Mouse (Mus musculus) embryo, embryonic 10 days (tissue): ENCODE results near the gene Nr3c2.

Source experiments
- DNase-seq: peaks from one replicate; pipeline ENCODE4 v3.0.0-alpha.2; 2015; ENCODE audit warnings: low spot score

Gene Nr3c2

DNA sequence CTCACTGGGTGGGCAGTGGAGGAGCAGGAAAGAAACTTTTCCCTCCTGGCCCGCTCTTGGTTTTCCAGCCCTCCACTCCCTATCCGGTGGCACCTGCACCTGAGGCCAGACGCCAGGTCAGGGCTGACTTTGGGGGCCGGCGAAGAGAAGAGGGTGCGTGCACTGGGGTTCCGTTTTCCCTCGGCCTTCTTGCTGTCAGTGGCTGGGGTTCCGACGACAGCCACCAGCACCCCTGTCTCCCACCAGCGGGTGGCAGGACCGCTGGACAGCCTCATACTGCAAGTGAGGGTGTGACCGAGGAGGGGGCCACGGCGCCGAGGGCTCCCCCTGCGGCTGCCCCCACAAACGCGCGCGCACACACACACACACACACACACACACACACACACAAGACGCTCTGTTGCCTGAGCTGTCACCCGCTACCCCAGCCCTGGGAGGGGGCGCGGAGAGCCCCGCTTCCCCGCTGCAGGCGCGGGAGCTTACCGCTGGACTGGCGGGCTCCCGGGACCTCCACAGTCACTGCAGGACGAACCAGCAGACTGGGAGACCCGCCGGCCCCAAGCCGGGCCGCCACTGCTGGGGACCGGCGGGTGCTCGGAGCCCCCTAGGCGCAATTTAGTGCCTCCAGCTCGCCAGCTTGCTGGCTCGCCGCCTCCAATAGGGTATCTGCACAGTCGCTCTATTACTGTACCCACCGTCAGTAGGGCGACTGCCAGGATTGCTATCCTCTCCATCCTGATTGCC lies at the start of gene Nr3c2:
Nr3c2 (plus strand) TSS at position 32 of the 744 bp plus-strand sequence.
- peak; percentile 16 for DNase-seq

DNA sequence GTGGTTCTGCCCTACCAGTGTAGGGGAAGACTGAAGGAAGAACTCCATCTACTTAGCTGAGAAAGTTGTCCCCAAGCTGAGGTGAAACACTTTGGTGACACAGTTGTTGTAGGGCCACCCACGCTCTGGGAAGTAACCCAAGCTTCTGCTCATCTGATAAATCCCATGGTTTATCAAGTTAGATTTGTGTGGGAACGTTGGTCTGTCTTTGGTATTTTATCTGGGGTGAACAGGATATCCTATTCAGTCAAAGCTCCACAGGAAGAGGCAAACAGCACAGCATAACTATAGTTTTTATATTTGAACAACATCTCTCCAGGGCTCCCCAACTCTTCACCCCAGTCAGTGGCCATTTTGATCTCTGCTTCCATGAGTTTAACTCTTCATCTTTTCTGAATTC lies 40.7 kb upstream of the Nr3c2 start:
- DNase-seq, result no peak

DNA sequence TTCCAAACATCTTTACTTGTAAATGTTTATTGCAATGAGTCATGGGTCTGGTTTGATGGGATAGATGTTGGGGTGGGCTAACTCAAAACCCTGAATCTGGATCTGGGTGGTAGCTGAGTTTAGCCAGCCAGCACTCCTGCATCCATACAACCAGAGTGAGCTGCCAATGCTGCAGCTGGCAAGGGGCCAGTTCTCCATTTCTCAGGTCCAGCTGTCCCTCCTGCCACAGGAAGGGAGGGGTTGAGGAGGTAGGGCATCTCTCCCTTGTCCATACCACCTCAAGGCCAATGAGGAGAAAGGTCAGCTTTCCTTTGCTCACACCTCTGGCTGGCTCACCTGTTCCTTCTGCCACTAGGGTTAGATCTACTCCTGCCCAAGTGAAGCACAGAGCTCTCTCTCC lies 39.5 kb upstream of the Nr3c2 start:
- no peak for DNase-seq

DNA sequence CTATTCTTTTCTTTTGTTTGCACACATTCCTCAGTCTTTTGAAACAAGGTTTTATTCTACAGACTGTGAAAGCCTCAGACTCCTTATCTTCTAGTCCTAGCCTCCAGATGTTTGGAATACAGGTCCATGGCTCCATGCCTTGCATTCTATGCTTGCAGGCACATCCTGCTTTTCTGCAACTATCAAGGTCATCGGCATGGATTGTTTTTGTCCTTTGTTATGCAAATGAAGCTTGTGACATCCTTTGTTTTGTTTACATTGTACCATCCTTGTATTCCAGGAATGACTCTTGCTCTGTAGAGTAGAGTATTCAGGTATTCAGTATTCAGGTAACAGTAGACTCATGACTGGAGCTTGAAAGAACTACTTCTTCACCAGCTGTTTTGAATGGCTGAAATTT lies 36.2 kb upstream of the Nr3c2 start:
- no peak for DNase-seq

DNA sequence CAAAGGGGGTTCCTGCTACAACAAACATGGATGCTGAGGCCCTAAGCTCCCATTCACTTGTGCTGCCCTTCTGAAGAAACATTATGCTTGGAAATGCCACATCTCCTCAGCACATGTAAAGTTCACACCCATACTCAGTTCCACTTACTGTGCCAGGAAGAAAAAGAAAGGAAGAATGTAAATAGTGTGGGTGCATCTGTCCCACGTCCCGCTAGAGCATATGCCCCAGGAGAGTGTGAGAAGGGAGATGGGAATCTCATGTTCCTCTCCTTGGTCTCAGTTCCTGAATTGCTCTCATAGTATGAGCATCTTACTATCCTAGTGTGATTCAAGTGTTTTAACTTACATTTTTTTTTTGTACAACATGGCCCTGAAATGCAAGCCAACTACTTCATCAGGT lies 22.4 kb upstream of the Nr3c2 start:
- DNase-seq, result no peak

DNA sequence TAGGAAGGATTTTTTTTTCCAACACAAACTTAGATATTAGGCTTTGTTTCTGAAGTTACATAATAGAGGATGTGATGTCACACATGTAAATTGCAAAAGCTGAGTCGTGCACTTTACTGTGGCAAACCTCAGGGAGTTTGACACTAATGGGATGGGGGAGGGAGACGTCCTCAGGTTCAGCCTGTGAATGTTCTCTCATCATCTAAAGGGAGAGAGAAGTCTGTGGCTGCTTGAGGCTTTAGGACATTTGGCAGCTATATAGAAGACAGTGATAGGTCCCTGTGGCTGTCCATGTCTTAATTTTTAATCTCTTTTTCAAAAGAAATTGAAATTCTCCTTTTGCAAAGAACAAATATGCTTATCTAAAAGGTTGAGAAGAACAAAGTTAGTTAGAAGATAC lies 2.2 kb upstream of the Nr3c2 start:
- DNase-seq, result no peak

DNA sequence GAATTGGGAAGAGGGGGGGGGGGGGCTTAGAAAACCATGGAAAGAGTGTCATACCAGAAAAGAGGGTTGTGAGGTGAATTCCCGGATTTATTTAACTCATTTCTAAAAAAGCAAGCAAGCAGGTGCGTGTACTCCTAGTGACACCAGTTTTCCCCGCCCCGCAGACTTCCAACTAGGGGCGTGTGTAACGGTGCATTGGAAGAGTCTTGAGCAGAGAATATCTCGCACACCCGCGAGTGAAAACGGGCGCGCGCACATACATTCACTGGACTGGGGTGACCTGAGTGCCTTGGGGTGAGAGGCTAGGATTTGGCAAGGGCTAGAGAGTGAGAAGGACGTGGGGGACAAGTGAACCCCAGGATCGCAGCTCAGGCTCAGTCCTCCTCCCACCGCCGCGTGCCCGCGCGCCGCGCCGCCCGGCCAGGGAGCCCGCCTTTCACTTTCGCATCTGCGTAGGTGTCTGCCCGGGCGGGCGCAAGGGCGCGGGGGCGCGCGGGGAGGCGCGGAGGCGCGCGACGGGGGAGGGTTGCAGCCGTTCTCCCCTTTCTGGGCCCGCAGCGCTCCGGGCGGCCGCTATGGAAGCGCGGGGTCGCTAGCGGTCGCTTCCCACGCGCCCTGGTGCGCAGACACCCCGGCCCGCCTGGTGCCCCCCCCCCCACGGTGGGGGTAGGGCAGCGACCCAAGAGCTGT lies 376 bp upstream of the Nr3c2 start:
- peak; percentile 46 for DNase-seq

DNA sequence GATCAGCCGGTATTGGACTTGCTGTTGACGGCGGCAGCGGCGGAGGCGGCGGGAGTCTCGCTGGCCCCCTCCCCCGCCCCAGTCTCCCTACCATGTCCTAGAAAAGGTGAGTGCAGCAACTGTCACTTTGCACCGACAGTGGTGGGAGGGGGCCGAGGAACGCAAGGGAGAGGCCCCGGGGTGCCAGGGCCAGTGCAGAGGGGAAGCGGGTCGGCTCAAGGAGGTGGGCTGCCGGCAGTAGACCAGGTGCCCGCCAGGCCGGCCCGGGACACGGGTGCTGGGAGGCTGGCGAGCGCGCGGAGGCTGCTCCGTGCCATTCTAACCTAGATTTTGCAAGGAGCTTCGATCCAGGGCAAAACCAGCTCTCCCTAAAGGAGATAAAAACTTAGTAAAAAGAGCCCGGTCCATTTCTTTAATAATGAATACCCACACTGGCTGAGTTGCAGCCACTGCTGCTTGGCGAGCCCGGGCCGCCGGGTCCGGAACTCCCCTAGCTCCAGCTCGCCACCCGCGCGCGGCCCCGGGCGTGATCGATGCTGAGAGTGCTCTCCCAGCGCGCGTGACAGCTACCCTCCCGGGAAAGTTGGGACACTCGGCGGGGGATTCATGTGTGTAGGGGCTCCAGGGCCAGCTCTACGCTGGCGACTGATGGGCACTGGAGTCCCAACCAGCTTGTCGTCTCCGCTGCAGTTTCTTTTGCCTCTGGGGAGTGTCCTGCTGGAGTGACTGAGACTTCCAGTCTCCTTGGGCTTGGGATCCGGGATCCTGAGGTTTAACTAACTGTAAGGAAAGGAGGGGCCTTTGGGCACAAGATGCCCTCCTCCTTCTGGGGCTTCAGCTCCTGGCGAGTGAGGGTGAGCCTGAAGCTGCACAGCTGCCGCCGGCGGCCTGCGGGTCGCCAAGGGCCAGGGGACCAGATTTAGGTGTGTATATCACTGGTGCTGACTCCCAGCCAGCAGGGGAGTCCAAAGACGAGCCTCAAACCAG lies 1.2 kb downstream of the Nr3c2 start:
- DNase-seq, result peak; percentile 41

DNA sequence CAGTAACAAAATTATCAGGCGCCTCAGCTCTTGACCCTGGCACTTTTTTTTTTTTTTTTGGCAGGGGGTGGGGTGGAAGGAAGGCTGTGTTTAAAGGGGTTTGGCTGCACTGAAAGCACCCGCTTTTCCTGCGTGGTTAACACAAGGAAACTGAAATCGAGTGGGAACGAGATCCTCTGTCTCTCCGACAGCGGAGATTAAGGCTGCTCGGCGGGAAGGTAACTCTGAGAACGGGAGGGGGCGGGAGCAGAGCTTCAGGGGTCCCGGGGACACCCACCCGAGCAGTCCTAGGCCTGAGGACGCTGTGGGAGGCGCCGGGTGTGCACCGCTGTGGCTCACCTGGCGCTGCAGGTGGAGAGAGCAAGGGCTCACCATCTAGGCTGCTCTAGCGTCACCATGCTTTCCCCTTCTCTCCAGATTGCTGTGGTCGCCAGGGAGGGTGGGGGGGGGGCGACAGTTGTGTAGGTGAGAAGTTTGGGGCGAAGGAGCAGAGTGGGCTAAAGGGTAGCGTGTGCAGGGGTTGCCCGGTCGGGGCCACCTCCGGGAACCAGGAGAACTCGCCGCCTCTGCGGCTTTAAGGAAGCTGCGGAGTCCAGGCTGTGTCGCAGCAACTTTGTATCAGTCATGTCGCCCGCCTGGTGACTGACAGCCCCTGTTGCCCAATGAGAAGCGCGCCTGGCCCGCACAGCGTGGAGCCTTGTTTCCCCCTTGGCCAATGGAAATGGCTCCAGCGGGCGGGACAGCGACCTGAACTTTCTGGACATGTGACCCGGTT lies 2.4 kb downstream of the Nr3c2 start:
- peak; percentile 97 for DNase-seq

DNA sequence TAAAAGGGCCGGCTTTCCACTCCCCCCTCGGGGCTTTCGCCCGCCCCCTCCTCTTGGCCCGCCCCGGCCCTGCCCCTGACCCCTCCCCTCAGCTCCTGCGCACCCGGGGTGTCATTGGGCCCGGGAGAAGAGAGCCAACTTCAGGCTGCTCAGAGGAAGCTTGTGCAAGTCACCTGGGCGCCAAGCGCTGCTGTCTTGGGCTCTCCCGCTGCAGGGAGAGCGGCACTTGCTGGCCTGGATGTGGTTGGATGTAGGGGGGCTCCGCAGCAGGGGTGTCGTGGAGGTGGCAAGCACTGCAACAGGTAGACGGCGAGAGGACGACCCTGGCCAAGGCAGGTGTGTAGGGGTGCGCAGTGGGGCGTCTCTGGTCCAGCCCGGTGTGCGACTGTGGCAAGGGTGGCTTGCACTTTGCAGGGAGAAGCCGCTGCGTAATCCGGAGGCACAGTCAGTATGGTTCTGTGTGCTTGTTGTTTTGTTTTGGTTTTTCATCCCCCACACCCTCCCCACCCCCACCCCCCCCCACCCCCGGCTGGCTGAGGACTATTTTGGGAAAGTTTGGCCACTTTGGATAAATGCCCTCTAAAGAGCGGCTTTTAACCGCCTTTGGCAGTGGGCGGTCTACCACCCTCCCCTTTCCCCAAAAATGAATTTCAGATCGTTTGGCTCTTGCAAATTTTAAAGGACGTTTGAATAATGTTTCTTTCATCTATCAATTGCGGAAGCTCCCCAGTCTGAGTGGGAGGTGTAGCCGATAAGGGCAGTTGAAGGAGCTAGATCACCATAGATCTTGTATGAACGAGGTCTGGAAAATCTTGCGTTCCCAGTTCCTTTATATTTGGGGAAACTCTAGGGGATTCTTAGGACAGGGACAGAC lies 3.2 kb downstream of the Nr3c2 start:
- DNase-seq, result no peak

DNA sequence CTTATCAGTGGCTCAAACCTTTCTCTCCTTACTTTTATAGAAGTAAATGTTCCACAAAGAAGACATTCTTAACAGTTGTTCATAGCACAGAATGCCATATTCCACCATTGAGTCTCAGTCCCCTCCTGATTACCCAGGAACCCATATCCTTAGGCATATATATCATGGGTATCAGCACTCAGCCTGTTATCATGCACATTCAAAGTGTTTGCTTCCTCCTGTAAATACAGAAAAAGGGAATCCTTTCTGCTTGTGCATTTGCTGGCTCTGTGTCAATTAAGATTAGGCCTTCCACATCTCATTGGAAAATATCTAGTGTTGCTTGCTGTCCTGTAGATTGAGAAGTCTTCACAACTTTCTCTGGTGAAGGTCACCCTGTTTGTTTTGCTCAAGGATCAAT lies 12.0 kb downstream of the Nr3c2 start:
- no peak for DNase-seq

DNA sequence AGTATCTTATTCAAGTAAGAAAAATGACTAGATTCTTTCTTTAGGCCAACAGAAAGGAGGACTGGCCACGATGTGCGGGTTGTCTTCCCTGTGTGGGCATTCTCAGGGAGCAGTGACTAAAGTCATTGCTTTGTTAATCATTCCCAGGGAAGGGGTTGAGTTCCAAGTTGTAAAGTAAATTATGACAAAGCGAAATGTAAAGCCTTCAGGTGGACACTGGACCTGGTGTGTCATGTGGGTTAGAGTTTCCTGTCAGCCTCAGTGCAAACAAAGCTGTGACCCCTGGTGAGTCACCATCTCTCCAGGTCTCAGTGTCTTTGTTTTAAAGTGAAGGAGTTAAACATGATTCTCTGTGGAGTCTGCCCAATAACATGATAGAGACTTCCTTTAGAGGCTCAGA lies 13.4 kb downstream of the Nr3c2 start:
- no peak for DNase-seq

DNA sequence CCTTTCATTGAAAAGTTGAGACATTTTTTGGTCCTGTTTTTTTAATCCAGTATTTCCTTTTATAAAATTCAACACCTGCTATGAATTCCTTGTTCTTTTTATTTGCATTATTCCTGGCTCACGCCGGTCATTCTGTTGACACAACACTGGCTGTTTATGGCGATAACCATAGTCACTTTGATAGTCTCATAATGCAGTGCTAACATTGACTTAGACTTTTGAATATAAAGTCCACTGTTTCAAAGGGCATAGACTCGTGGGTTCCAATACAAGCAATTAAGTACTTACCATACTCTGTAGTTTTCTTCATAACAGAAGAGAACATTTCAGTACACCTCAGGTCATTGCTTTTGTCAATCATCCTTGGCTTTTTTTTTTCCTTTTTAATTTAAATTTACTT lies 14.0 kb downstream of the Nr3c2 start:
- DNase-seq, result no peak

DNA sequence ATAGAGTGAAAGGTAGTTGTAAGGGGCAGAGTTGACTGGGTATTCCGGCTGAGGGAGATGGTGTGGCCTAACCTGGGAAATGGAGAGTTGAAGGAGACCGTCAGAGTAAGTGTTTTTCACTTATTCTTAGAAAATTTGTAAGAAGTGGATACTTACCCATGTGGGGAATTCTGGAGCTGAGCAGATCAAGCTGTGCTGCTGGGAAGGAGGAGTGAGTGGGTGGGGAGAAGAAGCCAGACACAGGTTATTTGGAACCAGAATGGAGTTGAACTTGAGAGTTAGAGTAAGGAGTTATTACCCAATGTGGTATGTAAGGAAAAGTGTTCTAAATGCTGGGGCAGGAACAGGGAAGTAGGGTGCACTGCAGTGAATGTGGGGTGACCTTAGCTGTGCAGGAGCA lies 16.0 kb downstream of the Nr3c2 start:
- DNase-seq, result no peak

DNA sequence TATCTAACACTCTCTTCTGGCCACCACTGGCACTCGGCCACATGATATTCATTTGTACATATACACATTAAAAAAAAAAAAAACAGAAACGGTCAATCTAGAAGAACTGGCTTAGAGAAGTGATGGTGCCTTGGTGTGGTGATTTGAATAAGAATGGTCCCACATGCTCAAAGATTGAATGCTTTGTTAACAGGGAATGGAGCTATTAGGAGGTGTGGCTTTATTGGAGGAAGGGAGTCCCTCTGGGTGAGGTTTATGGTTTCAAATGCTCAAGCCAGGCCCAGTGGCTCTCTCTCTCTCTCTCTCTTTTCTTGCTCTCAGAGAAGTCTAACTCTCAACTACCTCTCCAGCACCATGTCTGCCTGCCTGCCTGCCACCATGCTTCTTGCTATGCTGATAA lies 20.3 kb downstream of the Nr3c2 start:
- DNase-seq, result no peak

DNA sequence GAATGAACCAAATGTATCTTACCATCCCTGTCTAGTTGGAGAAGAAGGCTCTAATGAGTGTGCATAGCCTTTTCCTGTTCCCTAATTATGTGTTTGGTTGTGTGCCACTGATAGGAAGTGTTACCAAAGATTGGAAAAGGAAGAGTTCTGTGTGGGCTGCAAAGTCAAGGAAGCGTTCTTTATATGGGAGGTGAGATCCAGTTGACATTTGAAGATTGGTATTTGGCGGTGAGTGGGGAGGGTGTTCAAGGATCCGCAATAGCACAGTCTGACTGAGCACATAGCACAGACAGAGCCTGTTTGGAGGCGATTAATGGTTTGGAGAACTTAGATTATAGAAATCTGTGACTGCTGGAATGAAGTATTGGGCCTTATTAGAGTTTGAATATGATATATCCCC lies 24.9 kb downstream of the Nr3c2 start:
- DNase-seq, result no peak

DNA sequence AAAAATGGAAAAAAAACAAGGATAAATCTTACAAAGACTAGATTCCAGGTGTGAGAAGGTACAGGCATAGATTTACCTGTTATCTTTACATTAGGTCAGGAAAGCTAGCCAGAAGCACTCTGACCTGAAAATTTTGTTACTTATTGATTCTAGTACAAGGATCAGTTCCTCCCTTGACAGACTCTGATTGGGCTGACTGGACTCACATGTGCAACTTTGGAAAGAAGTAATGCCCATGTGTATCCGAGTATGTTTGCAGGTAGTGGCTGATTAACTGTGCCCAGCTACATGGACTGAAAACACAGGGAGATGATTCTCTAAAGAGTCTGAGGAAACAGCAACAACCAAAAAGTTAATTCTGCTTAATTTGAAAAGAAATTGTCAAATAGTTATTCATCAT lies 29.1 kb downstream of the Nr3c2 start:
- no peak for DNase-seq

DNA sequence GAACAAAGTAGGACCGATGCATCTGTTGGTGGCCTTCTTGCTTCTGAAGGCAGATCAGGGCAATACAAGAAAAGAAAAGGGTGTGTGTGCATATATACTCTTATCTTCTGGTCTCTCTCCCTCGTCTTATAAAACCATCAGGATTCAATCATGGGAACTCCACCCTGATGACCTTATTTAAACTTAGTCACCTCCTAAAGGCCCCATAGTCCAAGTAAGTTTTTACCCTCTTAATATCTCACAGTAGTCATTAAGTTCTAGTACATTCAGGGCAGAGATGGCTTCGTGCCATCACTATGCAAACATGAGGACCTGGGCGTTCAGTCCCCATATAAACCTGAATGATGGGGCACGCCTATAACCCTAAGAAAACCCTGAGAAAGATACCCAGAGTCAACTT lies 29.6 kb downstream of the Nr3c2 start:
- no peak for DNase-seq

DNA sequence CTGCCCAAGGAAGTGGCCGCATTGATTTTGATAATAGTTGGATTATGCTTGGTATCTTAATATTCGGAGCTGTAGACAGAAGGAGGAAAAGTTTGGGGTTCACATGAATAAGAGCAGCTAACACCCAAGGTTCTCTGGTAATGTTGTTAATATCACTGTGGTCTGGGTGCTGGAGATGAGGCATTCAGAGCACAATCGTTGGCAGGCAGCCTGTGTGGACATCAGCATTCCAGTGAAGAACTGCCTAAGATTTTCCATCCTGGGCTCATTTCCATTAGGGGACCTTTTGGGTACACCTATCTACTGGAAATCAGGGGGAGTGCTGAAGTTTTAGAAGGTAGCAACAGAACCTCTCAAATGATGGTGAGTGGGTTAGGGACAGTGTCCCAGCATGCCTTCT lies 65.8 kb downstream of the Nr3c2 start:
- DNase-seq, result no peak

DNA sequence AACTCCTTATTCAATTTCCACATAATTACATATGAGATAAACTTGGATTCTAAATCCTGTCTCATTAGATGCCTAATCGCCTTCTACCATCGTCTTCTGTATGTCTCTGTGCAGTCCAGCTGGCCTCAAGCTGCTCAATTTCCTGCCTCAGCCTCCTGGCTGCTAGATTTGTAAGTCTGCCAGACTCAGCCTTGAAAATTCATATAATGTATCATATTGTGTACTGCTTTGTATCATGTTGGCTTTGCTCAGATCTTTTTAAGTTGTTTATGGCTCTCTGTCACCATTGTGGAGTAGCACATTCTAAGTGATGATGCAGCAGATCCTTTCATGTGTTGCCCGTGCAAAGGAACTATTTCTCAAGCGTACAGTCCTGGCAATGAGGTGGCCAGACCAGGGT lies 71.9 kb downstream of the Nr3c2 start:
- DNase-seq, result no peak
